Mouse (Mus musculus) spleen, adult 2 months (tissue): ENCODE data around the gene Med12l.

Experiments
- CTCF ChIP-seq: fragments of 200-500 bp; IDR thresholded peaks from 2 replicates; pipeline ENCODE4 v1.5.1; 2011; ENCODE audit warnings: mild to moderate bottlenecking, inconsistent platforms; ENCODE audit not compliant: insufficient read depth, insufficient read length, insufficient replicate concordance; ENCODE audit errors: extremely low read depth
- POLR2A ChIP-seq: fragments of 200-500 bp; IDR thresholded peaks from 2 replicates; pipeline ENCODE4 v1.6.1; 2011; ENCODE audit warnings: low read depth, low read length, inconsistent platforms

DNA sequence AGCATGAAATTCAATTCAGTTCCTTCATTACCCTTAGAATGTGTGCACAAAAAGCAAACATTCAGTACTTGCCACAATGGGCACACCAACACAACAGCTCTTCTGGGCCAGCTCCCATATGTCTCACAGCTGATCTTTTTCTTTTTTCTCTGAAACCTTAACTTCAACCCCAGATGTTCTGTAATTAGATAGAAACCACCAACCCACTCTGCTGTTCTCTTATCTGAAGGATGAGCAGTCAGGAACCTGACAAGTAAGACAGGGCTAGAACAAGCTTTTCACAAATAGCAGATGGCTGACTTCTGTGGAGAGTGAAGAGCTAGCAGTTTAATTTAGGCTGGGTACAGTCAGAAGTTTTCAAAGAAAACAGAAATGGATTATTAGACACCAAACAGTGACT is 144.0 kb downstream of the Med12l start:
- TF ChIP-seq CTCF (no peak), POLR2A (no peak)
